Mouse (Mus musculus) MEL (cell line): ENCODE data around the gene Dusp6.

Experiments
- CTCF ChIP-seq, 3 experiments: IDR thresholded peaks in 2 of 3; conservative IDR thresholded peaks in 1 of 3; 2 replicates each; pipeline ENCODE4 v1.5.1; 2011 to 2012; ENCODE audit warnings: low read length in 3 of 3, low read depth in 2 of 3, mild to moderate bottlenecking in 2 of 3, improper control_type of control experiment in 1 of 3, inconsistent platforms in 1 of 3, mixed read lengths in 1 of 3, moderate library complexity in 1 of 3; ENCODE audit not compliant: control insufficient read depth in 1 of 3, insufficient read depth in 1 of 3, poor library complexity in 1 of 3, severe bottlenecking in 1 of 3
- EP300 ChIP-seq, 2 experiments: IDR thresholded peaks; 2 replicates each; pipeline ENCODE4 v1.6.1; 2011; ENCODE audit warnings: improper control_type of control experiment in 2 of 2, low read length in 2 of 2, low read depth in 1 of 2, mild to moderate bottlenecking in 1 of 2
- GABPA ChIP-seq: IDR thresholded peaks from 2 replicates; pipeline ENCODE4 v1.6.1; 2012; ENCODE audit warnings: low read depth, mild to moderate bottlenecking, inconsistent platforms, low read length, improper control_type of control experiment, moderate library complexity
- HCFC1 ChIP-seq: IDR thresholded peaks from 2 replicates; pipeline ENCODE4 v1.6.1; 2012; ENCODE audit warnings: low read depth, mild to moderate bottlenecking, inconsistent platforms, low read length, improper control_type of control experiment, moderate library complexity
- MAX ChIP-seq: IDR thresholded peaks from 2 replicates; pipeline ENCODE4 v1.6.1; 2011; ENCODE audit warnings: low read length, improper control_type of control experiment
- MYB ChIP-seq: IDR thresholded peaks from 2 replicates; pipeline ENCODE4 v1.6.1; 2011; ENCODE audit warnings: mild to moderate bottlenecking, low read depth, low read length, improper control_type of control experiment
- POLR2A ChIP-seq, 2 experiments: IDR thresholded peaks; 2 replicates each; pipeline ENCODE4 v1.6.1; 2011 to 2012; ENCODE audit warnings: low read length in 2 of 2, mild to moderate bottlenecking in 2 of 2, control low read depth in 1 of 2, improper control_type of control experiment in 1 of 2, low read depth in 1 of 2, moderate library complexity in 1 of 2; ENCODE audit not compliant: control insufficient read depth in 1 of 2, insufficient read depth in 1 of 2, poor library complexity in 1 of 2
- POLR2AphosphoS5 ChIP-seq: IDR thresholded peaks from 2 replicates; pipeline ENCODE4 v1.6.1; 2012; ENCODE audit warnings: low read depth, borderline replicate concordance, mild to moderate bottlenecking, inconsistent platforms, low read length, moderate library complexity, mixed read lengths
- RCOR1 ChIP-seq: IDR thresholded peaks from 2 replicates; pipeline ENCODE4 v1.6.1; 2012; ENCODE audit warnings: low read depth, mild to moderate bottlenecking, inconsistent platforms, low read length, improper control_type of control experiment
- UBTF ChIP-seq: IDR thresholded peaks from 2 replicates; pipeline ENCODE4 v1.6.1; 2012; ENCODE audit warnings: low read depth, mild to moderate bottlenecking, inconsistent platforms, low read length, improper control_type of control experiment, moderate library complexity, borderline replicate concordance; ENCODE audit not compliant: insufficient read depth
- ZMIZ1 ChIP-seq: IDR thresholded peaks from 2 replicates; pipeline ENCODE4 v1.6.1; 2012; ENCODE audit warnings: low read depth, mild to moderate bottlenecking, inconsistent platforms, low read length, improper control_type of control experiment, moderate library complexity

- TF ChIP-seq ZMIZ1 (no peak), GABPA (no peak), CTCF (IDR thresholded peaks at IDR 0.05 in 2 of 3, conservative IDR thresholded peaks at IDR 0.05 in 1 of 3; ENCODE audit: control insufficient read depth in 1 of 3, insufficient read depth in 1 of 3, low read depth in 2 of 3, low read length in 3 of 3, poor library complexity in 1 of 3, severe bottlenecking in 1 of 3) (no peak), MYB (no peak), POLR2A (IDR thresholded peaks at IDR 0.05; ENCODE audit: control insufficient read depth in 1 of 2, insufficient read depth in 1 of 2, low read depth in 1 of 2, low read length in 2 of 2, poor library complexity in 1 of 2) (no peak), EP300 (IDR thresholded peaks at IDR 0.05; ENCODE audit: low read depth in 1 of 2, low read length in 2 of 2) (no peak), UBTF (no peak), POLR2AphosphoS5 (no peak), RCOR1 (no peak), MAX (no peak), HCFC1 (no peak)
These were observed 51.3 kb downstream of the Dusp6 start for GRCm38 (mm10) chr10:99314366-99314765.
